Mouse (Mus musculus): Measurements from ENCODE around the gene Grip1.

The Grip1 gene

GRCm38 (mm10) chr10:119458991-119459390, 5.4 kb downstream of the Grip1 start:
- DNase-seq (ENCODE audit: low spot score), result no peak

DNA sequence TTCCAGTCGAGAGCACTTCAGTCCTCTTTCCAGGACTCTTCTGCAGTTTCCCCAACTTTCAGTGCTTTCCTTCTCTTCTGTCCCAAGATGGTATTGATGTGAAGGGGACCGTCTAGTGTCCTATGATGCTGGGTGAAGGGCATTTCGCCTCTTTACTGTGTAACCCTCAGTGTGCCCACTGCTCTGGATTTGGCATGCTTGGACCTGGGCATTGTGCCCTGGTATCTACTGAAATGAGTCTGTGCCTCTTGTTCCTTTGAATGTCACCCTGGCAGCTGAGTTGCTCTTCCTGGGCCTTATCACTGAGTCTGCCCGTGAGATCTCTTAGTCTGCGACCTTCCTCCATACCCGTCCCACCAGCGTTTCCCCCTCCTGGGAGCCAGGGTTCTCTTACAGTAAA, 9.7 kb downstream of the Grip1 start:
- no peak for DNase-seq (ENCODE audit: low spot score)

DNA sequence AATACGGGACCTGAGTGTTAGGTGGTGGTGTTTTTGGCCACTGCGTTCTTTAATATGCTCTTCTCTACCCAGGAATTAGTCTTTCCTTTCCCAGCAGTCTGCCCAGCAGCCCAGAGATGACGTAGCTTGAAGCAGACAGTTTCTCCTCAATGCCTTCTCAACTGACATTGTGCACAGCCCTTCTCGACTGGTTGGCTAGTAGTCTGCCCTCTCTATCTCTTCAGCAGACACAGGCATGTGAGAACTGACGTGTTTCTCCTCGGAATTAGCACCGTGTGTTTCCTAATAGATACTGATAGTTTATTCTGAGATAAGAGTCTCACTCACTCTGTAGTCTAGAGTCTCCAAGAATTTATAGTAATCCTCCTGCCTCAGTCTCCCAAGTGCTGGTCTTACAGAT, 10.2 kb downstream of the Grip1 start:
- DNase-seq (ENCODE audit: low spot score), result no peak

- no peak for DNase-seq (ENCODE audit: low spot score)
These were observed 14.3 kb downstream of the Grip1 start for GRCm38 (mm10) chr10:119467976-119468375.

- DNase-seq (ENCODE audit: low spot score), result no peak
These were observed 16.5 kb downstream of the Grip1 start for GRCm38 (mm10) chr10:119470096-119470495.

DNA sequence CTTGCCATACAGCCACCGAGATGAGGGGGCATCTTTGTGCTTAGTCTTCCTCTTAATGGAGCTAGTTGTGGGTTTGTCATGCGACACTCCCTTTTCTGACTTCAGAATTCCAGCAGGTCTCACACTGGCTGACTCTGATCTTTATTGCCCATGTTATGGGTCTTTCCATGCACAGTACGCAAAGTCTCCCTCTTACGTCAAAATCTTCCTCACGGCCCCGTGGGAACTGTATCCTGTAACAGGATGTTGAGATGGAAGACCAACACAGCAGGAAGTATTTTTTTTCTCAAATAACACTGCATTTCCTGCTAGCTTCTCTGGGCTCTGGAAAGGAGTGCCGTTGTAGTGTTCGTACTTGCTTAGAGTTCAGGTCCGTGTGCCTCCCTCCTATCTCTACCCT, 21.5 kb downstream of the Grip1 start:
- no peak for DNase-seq (ENCODE audit: low spot score)

GRCm38 (mm10) chr10:119477661-119478060, 24.0 kb downstream of the Grip1 start:
- no peak for DNase-seq (ENCODE audit: low spot score)

DNA sequence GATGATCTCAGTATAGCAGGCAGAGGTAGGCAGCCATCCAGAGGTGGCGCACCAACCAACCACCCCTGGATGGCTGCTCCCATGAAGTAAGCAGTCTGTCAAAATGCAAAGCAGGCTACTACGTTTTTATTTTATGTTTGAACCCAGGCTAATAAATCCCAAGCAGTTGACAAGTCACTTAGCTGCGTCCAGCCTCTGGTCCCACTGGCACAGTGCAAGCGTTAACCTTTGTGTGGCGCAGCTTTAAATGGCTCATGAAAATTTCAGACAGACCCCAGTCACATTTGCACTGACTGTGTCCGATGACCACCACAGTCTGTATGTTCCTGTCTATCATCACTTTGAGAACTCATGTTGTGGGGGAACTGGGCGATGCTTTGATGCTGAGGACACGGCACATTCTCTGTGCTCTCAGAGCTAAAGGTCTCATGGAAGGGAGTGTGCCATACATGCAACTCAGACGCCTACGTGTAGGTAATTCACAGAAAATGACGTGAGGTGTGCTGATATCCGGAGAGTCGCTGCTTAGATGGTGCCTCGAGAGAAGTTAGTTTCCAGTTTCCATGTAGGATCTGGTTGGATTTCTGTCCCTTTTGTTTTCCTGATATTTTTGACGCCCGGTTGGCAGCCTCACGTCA, 29.6 kb downstream of the Grip1 start:
- no peak for DNase-seq (ENCODE audit: low spot score)

DNA sequence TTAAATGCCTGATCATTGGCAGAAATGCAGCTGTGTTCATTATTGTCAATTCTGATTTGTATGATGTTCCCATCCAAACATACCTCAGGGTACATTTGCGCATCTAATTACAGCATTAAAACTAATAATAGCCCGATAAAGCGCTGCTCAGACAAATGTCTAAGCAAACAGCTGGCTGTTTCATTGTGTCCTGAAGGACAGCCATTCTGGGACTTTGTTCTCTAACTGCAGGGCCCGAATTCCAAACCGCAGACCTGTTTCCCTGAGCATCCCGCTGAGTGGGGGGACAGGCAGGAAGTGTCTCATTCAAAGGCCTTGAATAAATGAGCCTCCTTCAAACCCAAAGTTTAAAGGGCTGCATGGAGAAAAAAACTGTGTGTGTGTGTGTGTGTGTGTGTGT, 30.1 kb downstream of the Grip1 start:
- DNase-seq (ENCODE audit: low spot score), result no peak

- DNase-seq (ENCODE audit: low spot score), result no peak
These were observed 33.3 kb downstream of the Grip1 start for GRCm38 (mm10) chr10:119486936-119487335.

DNA sequence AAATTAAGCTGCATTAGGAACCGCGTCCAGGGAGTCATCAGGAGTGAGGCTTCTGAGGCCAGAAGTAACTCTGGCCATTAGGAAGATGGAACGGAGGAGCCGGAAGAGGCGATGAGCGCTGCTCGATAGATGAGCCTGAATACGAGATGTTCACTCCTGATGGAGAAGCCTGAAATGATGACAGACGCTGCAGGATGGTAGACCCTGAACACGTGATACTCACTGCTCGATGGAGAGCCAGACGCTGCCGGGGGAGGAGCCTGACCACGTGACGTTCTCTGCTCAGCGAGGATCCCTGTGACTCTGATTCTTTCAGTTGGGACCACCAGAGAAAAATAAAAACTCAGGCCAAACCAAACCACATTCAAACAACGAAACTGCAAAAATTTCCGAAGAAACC, 37.2 kb downstream of the Grip1 start:
- no peak for DNase-seq (ENCODE audit: low spot score)

- DNase-seq (ENCODE audit: low spot score), result no peak
These were observed 41.7 kb downstream of the Grip1 start for GRCm38 (mm10) chr10:119495317-119495716.

- no peak for DNase-seq (ENCODE audit: low spot score)
These were observed 42.6 kb downstream of the Grip1 start for GRCm38 (mm10) chr10:119496221-119496620.

DNA sequence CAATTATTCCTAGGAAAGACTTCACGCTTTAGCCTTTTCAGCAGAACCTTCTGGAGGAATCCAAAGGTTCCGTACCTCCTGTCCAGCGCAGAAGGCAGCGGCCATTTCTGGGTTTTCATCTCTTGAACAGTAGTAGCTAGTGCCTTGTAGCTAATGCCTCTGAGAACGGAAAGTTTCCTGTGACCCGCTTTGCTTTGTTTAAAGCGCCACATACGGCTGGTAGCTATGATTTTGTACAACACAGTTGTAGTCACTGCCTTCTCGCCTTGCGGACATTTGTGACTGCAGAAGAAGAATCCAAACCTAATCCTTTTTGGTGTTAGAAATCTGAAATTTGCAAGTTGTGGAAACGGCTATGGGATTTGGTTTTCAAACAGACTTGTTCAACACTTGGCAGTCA, 68.1 kb downstream of the Grip1 start:
- DNase-seq (ENCODE audit: low spot score), result no peak

DNA sequence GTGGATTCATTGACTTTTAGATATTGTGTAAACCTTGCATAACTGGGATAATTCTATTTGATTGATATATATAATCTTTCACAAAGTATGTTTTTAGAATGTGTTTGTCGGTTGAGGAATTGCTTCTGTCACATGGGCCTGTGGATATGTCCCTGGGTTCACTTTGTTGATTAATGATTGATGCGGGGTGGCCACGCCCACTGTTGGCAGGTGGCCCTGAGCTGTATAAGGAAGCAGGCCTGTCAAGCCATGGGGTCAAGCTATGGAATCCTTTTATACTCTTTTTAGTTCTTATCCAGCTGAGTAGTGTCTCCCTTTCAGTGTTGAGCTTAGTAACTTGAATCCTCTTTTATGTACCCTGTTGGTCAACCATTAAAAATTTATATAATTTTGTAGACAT, 72.1 kb downstream of the Grip1 start:
- DNase-seq (ENCODE audit: low spot score), result no peak

DNA sequence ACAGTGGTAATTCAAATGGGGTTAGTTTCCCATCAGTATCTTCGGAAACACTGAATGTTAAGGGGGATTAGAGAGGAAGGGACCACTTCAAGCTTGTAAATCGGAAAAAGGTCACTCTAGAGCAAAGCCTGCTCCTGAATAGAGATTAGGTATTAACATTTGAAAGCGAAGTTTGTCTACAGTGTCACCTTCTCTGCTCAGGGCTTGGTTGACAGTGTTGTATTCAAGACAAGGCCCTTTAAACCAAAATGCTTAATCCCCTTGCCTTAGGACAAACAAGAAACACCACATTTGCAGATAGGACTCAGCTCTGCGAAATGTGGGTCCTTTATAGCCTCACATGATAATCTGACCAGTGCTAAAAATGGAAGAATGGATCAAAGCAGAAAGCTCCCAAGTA, 81.2 kb downstream of the Grip1 start:
- no peak for DNase-seq (ENCODE audit: low spot score)

DNA sequence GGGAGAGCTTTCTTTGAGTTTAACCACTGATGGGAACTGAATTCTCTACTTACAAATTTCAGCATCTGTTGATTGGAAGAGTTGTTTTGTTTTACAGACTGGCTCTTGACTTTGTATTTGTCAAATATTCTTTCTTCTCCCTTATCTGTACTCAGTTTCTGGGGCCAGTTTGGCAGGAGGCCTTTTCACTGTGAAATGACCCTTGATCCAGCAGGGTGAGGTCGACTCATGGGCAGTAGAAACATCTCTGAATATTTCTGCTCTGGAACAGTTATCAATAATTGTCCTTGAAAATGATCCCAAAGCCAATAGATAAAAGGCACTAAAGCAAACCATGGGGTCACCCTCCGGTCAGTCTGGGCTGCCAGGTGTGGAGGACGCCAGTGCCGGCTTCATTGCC, 88.0 kb downstream of the Grip1 start:
- no peak for DNase-seq (ENCODE audit: low spot score)

- no peak for DNase-seq (ENCODE audit: low spot score)
These were observed 90.1 kb downstream of the Grip1 start for GRCm38 (mm10) chr10:119543771-119544170.

GRCm38 (mm10) chr10:119544743-119545142, 91.1 kb downstream of the Grip1 start:
- DNase-seq (ENCODE audit: low spot score), result no peak

DNA sequence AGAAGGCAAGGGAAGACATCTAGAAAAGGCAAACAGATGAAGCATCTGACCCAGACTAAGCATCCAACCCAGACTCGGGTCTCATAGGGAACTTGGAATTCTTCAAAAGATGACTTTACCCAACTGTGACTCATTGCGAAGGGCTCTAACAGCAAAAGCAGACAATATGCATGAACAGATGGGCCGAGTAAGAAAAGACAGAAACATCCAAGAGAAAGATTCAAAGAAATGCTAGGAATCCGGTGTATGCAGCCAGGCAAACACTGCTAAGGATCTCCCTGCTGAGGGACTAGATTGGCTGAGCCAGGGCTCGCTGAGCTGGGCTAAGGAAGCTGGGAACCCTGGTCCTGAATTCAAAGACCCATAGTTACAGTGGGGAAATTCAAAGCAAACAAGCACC, 94.2 kb downstream of the Grip1 start:
- DNase-seq (ENCODE audit: low spot score), result no peak

DNA sequence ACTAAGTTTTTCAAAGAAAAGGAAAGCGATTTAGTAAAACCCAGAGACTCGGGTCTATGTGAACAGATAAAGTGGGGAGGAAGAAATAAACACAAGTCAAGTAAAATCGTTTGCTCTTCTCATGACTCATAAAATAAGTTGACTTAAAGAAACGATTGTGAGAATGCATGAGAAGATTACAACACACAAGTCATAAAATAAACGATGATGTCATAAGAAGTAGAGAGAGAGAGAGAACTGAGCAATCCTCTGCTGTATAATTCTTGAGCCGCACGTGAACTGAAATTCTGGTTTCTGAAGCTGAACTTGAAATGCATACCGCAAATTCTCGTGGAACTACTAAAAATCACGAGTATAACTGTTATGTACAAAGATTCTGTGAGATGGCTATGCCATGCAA, 95.1 kb downstream of the Grip1 start:
- DNase-seq (ENCODE audit: low spot score), result no peak

GRCm38 (mm10) chr10:119550630-119551029, 97.0 kb downstream of the Grip1 start:
- no peak for DNase-seq (ENCODE audit: low spot score)

- no peak for DNase-seq (ENCODE audit: low spot score)
These were observed 102.7 kb downstream of the Grip1 start for GRCm38 (mm10) chr10:119556346-119556745.

DNA sequence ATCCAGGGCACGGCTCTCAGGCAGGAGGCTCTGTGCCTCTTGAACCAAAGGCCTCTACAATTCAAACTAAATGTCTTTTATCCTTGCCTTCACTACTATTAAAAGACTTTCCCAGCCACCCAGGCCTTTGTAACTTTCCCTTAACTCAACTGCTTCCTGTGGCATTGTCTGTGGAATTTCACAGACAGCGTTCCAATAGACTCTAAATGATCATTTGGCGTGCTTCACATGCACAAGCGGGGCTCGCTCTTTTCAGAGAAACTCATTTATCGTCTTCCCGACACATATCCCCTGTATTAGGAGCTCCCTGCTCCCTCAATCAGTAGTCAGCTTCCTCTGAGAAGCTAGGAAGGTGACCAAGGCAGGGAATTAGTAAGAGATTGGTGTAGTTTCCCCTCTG, 104.8 kb downstream of the Grip1 start:
- DNase-seq (ENCODE audit: low spot score), result no peak

- DNase-seq (ENCODE audit: low spot score), result no peak
These were observed 111.2 kb downstream of the Grip1 start for GRCm38 (mm10) chr10:119564862-119565261.

All from T-cell, adult 2 months (primary cell).